Mouse (Mus musculus) right cerebral cortex, postnatal 14 days (tissue): Measurements from ENCODE around the gene Csrp1.

Source experiments
- DNase-seq: peaks from one replicate; pipeline ENCODE4 v3.0.0; 2022

The Csrp1 gene

GRCm38 (mm10) chr1:135719983-135720382, at the start of gene Csrp1:
Gene Csrp1, plus strand, starts transcription at chr1:135720061.
- no peak for DNase-seq

DNA sequence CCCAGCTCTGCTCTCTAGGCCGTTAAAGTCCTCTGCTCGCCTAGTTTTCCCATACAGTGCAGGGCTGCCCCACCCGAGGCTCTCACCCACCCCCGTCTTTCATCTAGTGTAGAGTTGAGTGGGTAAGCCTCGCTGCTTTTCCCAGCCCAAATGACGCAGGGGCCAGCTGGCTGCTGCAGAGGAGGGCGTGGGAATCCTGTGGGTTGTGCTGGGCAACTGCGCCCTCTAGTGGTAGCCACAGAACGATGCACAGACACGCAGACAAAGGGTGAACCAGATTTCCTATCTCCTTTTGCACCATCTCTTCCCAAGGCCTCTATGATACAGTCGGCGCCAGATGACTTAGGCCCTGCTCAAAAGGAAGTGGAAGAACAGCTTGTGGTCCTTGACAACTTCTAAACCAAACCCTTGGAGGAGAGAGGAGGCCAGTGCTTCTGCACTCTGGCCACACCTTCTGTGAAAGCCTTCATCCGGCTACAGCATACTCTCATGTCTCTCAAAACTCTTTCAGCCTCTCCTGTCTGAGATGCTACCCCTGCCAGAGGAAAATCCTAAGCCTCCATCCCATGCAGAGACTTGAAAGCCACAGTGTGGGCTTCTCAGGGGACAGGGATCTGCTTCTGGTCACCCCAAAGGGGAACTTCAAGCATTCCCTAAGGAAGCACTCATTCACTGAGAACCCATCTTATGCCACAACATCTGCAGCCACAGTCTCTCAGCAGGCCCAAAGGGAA, 49.3 kb upstream of the Csrp1 start:
- DNase-seq, result peak; percentile 87

- no peak for DNase-seq
Observed at GRCm38 (mm10) chr1:135671406-135671805, 48.5 kb upstream of the Csrp1 start.

DNA sequence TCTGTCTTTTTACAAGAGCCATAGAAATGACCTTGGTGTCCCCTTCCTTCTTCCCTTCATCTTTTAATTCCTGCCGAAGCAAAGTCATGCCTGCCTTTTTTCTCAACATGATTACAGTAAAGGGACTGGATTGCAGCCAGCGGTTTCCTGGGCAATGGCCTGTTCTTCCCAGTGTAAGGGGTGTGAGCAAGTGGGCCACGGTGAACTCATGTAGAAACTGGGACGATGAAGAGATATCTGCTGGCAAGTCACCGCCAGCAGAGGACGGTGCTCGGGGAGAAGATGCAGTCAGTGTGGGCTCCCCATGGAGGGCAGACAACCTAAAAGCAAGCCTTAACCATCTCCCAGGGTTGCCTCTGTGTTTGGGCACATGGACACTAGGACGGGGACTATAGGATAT, 47.9 kb upstream of the Csrp1 start:
- no peak for DNase-seq

DNA sequence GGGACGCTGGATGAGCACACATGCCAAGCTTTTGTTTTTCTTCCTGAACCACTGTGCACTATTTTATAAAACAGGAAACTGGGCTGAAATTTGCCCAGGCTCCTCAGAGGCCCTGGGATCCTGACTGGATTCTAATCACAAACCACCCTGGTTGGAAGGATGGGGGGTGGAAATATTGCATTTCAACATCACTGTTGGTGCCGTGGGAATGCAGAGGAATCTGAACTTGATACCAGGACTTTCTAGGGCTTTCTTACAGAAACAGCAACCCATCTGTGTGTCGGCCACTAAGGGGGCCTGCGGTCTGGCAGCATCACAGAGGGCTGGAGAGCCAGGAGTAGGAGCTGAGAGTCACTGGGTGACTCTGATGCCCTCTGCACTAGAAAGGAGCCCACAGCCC, 47.5 kb upstream of the Csrp1 start:
- DNase-seq, result no peak

- no peak for DNase-seq
Observed at GRCm38 (mm10) chr1:135673423-135673822, 46.4 kb upstream of the Csrp1 start.

- DNase-seq, result no peak
Observed at GRCm38 (mm10) chr1:135675449-135676129, 44.3 kb upstream of the Csrp1 start.

DNA sequence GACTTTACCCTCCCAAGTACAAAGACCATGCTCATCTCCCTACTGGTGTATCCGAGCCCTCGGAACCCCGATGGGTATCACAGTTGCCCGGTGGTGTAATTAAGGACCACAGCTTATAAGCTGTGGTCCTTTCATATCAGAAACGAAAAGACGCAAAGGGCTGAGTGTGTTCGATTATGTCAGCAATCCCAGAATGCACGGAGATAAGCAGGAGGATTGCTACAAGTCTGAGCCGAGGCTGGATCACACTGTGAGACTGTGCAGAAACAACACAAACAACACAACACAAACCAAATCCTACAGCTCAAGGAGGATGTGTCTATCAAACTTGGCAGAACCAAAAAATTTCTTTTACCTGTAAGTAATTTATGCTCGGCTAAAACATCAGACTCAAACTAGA, 43.6 kb upstream of the Csrp1 start:
- DNase-seq, result no peak

GRCm38 (mm10) chr1:135676938-135677682, 42.8 kb upstream of the Csrp1 start:
- no peak for DNase-seq

DNA sequence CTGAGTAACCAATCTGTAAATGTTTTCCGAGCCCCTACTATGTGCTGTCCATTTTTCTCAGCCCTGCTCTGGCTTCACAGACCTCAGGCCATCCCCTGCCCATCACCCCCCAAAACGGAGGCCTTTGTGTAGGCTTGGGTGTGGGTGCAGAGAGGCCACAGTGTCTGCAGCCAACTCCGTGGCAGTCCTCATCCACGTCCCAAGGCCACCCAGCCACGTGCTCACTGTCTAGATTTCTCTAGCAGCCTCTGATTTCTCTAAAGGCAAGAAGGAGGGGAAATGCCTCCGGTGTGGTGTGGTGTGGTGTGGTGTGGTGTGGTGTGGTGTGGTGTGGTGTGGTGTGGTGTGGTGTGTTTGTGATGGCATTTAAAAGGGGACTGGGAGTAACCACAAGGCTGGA, 41.7 kb upstream of the Csrp1 start:
- DNase-seq, result no peak

GRCm38 (mm10) chr1:135680716-135681115, 39.1 kb upstream of the Csrp1 start:
- DNase-seq, result no peak

DNA sequence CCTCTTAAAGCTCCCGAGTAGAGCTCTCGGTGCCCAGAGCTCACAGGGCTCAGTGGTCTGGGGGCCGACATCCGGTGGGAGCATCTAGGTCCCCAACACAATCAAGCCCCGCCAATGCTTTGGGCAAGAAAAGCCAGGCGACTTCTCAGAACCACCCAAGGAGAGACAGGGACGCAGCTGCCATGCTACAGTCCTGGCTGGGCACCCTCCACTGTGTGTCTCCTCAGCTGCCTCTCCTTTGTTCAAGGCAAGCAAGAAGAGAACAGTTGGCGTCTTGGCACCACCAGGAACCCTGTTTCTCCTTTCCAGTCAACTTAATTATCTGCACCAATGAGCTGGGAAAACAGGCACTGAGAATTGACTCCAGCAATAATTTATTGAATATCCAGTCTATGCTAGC, 38.7 kb upstream of the Csrp1 start:
- DNase-seq, result no peak

- DNase-seq, result no peak
Observed at GRCm38 (mm10) chr1:135684895-135685294, 35.0 kb upstream of the Csrp1 start.

- no peak for DNase-seq
Observed at GRCm38 (mm10) chr1:135685316-135685715, 34.5 kb upstream of the Csrp1 start.

GRCm38 (mm10) chr1:135686792-135687510, 32.9 kb upstream of the Csrp1 start:
- DNase-seq, result no peak

- peak; percentile 51 for DNase-seq
Observed at GRCm38 (mm10) chr1:135687771-135688492, 31.9 kb upstream of the Csrp1 start.

GRCm38 (mm10) chr1:135688686-135689085, 31.2 kb upstream of the Csrp1 start:
- no peak for DNase-seq

GRCm38 (mm10) chr1:135690784-135691416, 29.0 kb upstream of the Csrp1 start:
- DNase-seq, result no peak

DNA sequence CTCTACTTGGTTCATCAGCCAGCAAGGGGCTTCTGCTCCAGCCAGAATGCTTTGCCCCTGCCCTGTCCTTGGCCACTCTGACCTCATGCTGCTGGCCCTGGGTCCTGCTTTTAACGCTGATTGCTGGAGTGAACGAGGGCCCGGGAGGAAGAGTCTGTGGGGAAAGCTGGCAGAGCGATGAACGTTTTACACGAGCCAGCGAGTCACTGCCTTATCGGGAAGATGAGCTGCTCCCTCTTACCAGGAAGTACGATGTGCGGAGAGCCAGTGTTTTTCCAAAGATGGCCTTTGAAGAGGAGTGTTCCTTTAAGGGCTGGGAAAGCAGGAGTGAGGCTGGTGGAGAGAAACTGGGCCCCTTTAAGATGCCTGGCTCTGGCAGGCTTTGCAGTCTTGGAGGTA, 28.4 kb upstream of the Csrp1 start:
- DNase-seq, result no peak

DNA sequence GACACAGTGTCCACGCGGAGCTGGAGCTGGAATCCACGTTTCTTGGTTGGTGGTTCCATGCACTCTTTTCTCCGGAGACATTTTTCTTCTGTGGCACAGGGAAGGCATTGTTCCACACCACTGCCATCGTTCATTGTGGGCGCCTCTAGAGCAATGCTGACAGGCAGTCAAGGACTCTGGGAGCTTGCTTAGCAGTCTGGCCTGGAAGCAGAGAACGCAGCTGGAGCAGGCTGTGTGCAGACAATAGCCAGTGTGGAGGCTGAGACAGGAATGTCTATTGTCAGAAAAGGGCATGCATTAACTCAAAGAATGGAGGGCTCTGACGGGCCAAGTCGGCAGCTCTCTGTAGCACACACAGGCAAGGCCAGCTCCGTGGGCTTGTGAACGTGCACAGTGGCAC, 25.7 kb upstream of the Csrp1 start:
- DNase-seq, result no peak

DNA sequence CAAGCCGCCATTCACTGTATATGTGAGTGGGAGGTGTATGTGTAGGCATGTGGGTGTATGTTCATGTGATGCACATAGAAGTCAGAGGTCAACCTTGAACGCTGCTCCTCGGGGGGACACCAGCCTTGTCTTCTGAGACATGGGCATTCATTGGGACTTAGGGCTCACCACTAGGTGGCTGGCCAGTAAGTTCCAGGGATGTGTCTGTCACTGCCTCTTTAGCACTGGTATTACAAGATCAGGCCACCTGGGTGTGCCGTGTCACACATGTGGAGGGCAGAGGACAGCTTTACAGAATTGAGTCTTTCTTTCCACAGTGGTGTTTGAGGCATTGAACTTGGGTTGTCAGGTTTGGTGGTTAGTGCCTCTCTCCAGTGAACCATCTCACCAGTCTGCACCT, 22.4 kb upstream of the Csrp1 start:
- no peak for DNase-seq

DNA sequence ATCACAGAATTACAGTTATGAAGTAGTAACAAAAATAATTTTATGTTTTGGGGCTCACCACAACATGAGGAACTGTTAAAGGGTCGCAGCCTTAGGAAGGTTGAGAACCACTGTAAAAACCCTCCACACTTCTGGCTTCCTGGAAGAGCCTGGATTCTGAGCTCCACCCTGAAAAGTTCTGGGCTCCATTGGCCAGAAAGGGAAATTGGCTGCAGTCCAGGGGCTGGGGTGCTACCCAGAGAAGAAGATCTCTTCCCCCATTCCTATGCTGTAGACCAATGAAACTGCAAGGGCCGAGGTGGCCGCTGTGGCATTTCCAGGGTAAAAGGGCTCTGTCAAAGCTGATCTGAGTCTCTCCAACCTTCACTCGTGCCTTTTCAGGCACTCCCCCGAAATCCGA, 21.8 kb upstream of the Csrp1 start:
- no peak for DNase-seq
